Mouse (Mus musculus): ENCODE measurements around the gene Gm10382. TPM values are rescaled to one million over a fixed set of nuclear protein-coding genes. Genes with fewer than 3 reads are reported as not detected.
"Not testable (repeated sequence)": the region's sequence is repeated elsewhere in the genome, so short reads cannot be mapped to it uniquely, and the experiment has no call there.

The Gm10382 gene
- polyA plus RNA-seq, 1 experiment, result not detected

GRCm38 (mm10) chr5:125418636-125419035, 29.5 kb downstream of the Gm10382 start:
- TF ChIP-seq CTCF (IDR thresholded peaks at IDR 0.05; ENCODE audit: insufficient read depth, low read depth, low read length) (no peak), POLR2A (IDR thresholded peaks at IDR 0.05; ENCODE audit: insufficient read depth, low read depth, low read length) (no peak)
- WGBS, result 83% methylated on average over 12 of the region's 12 CpGs
- Histone ChIP-seq H3K27ac (ENCODE audit: insufficient read depth, low read depth, low read length) (no peak overlapping the region), H3K4me1 (ENCODE audit: control insufficient read depth, insufficient read depth, low read length) (no peaks in the 10 kb centered on the region), H3K4me3 (ENCODE audit: insufficient read depth, low read depth, low read length) (no peak overlapping the region)

GRCm38 (mm10) chr5:125419124-125419523, 30.0 kb downstream of the Gm10382 start:
- Histone ChIP-seq H3K27ac (ENCODE audit: insufficient read depth, low read depth, low read length) (no peak overlapping the region), H3K4me1 (ENCODE audit: control insufficient read depth, insufficient read depth, low read length) (no peaks in the 10 kb centered on the region), H3K4me3 (ENCODE audit: insufficient read depth, low read depth, low read length) (no peak overlapping the region)
- 81% methylated on average over 11 of the region's 11 CpGs for WGBS
- TF ChIP-seq POLR2A (IDR thresholded peaks at IDR 0.05; ENCODE audit: insufficient read depth, low read depth, low read length) (no peak), CTCF (IDR thresholded peaks at IDR 0.05; ENCODE audit: insufficient read depth, low read depth, low read length) (no peak)

GRCm38 (mm10) chr5:125425698-125426276, 36.7 kb downstream of the Gm10382 start:
- Histone ChIP-seq H3K4me3 (ENCODE audit: insufficient read depth, low read depth, low read length) (no peak overlapping the region), H3K27ac (ENCODE audit: insufficient read depth, low read depth, low read length) (no peak overlapping the region), H3K4me1 (ENCODE audit: control insufficient read depth, insufficient read depth, low read length) (no peaks in the 10 kb centered on the region)
- no peak for TF ChIP-seq POLR2A (IDR thresholded peaks at IDR 0.05; ENCODE audit: insufficient read depth, low read depth, low read length)
- no peak for TF ChIP-seq CTCF (IDR thresholded peaks at IDR 0.05; ENCODE audit: insufficient read depth, low read depth, low read length)
- 94% methylated on average over 10 of the region's 10 CpGs for WGBS

GRCm38 (mm10) chr5:125426343-125426742, 37.2 kb downstream of the Gm10382 start:
- no peak for TF ChIP-seq CTCF (IDR thresholded peaks at IDR 0.05; ENCODE audit: insufficient read depth, low read depth, low read length)
- TF ChIP-seq POLR2A (IDR thresholded peaks at IDR 0.05; ENCODE audit: insufficient read depth, low read depth, low read length), result no peak
- H3K4me3 ChIP-seq (ENCODE audit: insufficient read depth, low read depth, low read length), result no peak overlapping the region
- WGBS, result 91% methylated on average over 10 of the region's 10 CpGs
- H3K27ac ChIP-seq (ENCODE audit: insufficient read depth, low read depth, low read length), result no peak overlapping the region
- no peaks in the 10 kb centered on the region for H3K4me1 ChIP-seq (ENCODE audit: control insufficient read depth, insufficient read depth, low read length)

- H3K4me3 ChIP-seq (ENCODE audit: insufficient read depth, low read depth, low read length); H3K4me1 ChIP-seq (ENCODE audit: control insufficient read depth, insufficient read depth, low read length); H3K27ac ChIP-seq (ENCODE audit: insufficient read depth, low read depth, low read length): not testable (repeated sequence)
- WGBS, result 87% methylated on average over 2 of the region's 2 CpGs
These were observed 43.2 kb downstream of the Gm10382 start for GRCm38 (mm10) chr5:125432324-125432723.

GRCm38 (mm10) chr5:125433793-125434337, 44.7 kb downstream of the Gm10382 start, which contains the start of gene Dhx37:
Gene Dhx37 (minus strand): TSS chr5:125434121.
- TF ChIP-seq POLR2A (IDR thresholded peaks at IDR 0.05; ENCODE audit: insufficient read depth, low read depth, low read length), result peak; percentile 84
- TF ChIP-seq CTCF (IDR thresholded peaks at IDR 0.05; ENCODE audit: insufficient read depth, low read depth, low read length), result no peak
- peaks cover 3% of the 10 kb centered on the region; the same call in 1 of the 2 replicates for H3K4me1 ChIP-seq (ENCODE audit: control insufficient read depth, insufficient read depth, low read length)
- WGBS, result under 1% methylated on average over 46 of the region's 46 CpGs
- peak within 1 kb of the TSS; percentile 87 for H3K4me3 ChIP-seq (ENCODE audit: insufficient read depth, low read depth, low read length)
- no peak within 1 kb of the TSS for H3K27ac ChIP-seq (ENCODE audit: insufficient read depth, low read depth, low read length)

- H3K4me1 ChIP-seq (ENCODE audit: control insufficient read depth, insufficient read depth, low read length); H3K27ac ChIP-seq (ENCODE audit: insufficient read depth, low read depth, low read length): not testable (repeated sequence)
- peak overlapping the region; percentile 15; the same call in 1 of the 2 replicates for H3K4me3 ChIP-seq (ENCODE audit: insufficient read depth, low read depth, low read length)
- 55% methylated on average over 15 of the region's 15 CpGs for WGBS
These were observed 45.2 kb downstream of the Gm10382 start for GRCm38 (mm10) chr5:125434347-125434746.

Other genes starting within 250 kb of the Gm10382 start
- not detected in 2 replicates for gene Ncor2, start 210.1 kb upstream of the Gm10382 start, polyA plus RNA-seq (2012; ENCODE audit: insufficient read depth, insufficient read length, low replicate concordance, missing spikeins)
- not detected in 2 replicates for gene Scarb1, start 48.2 kb upstream of the Gm10382 start, polyA plus RNA-seq (2012; ENCODE audit: insufficient read depth, insufficient read length, low replicate concordance, missing spikeins)
- 238 and 763 TPM in 2 replicates for gene Ubc, start 880 bp downstream of the Gm10382 start, polyA plus RNA-seq (2012; ENCODE audit: insufficient read depth, insufficient read length, low replicate concordance, missing spikeins)
- not detected in 2 replicates for gene Dhx37, start 44.8 kb downstream of the Gm10382 start, polyA plus RNA-seq (2012; ENCODE audit: insufficient read depth, insufficient read length, low replicate concordance, missing spikeins)
- 46.8 TPM in 1 of 2 replicates, not detected in the other for gene Bri3bp, start 52.2 kb downstream of the Gm10382 start, polyA plus RNA-seq (2012; ENCODE audit: insufficient read depth, insufficient read length, low replicate concordance, missing spikeins)
- not detected in 2 replicates for gene Aacs, start 86.5 kb downstream of the Gm10382 start, polyA plus RNA-seq (2012; ENCODE audit: insufficient read depth, insufficient read length, low replicate concordance, missing spikeins)
- gene Tmem132b, start 142.5 kb downstream of the Gm10382 start, polyA plus RNA-seq (2012; ENCODE audit: insufficient read depth, insufficient read length, low replicate concordance, missing spikeins), result not detected in 2 replicates

Measured in olfactory bulb, adult 2 months (tissue).